Mouse (Mus musculus) common myeloid progenitor, adult 5-6 weeks (primary cell): ENCODE measurements at regions not wholly inside any gene's neighbourhood (a gene's known extent, or its start where the extent isn't known, plus 50 kb on each side); places are given as distances from the start of the nearest gene placed in this dataset.

Experiments
- ATAC-seq: replicated peaks from 2 replicates; pipeline ENCODE4 v1.8.0; 2016; ENCODE audit warnings: low read depth, mild to moderate bottlenecking, moderate TSS enrichment, inconsistent platforms; ENCODE audit not compliant: poor library complexity, severe bottlenecking

DNA sequence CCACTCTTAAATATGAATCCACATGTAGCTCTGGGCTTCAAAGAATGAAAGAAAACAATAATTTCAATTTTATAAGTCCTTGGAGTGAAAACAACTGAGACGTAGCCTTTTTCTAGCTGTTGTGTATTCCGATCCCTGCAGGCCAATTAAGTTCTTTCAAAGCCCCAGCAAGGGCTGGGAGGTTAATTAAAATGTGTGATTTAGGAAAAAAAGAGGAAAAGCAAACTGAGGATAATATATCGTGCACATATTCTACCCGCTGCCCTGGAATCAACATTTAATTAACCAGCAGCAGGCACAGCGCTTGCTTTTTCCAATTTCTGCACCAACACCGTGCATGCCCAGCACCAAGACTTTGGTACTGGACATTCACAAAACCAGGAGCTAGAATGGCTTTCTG is 167.0 kb downstream of the Nectin3 start:
- ATAC-seq, result no peak

- ATAC-seq, result no peak
Observed at GRCm38 (mm10) chr16:46299079-46299721, 144.3 kb upstream of the Gm4737 start.

DNA sequence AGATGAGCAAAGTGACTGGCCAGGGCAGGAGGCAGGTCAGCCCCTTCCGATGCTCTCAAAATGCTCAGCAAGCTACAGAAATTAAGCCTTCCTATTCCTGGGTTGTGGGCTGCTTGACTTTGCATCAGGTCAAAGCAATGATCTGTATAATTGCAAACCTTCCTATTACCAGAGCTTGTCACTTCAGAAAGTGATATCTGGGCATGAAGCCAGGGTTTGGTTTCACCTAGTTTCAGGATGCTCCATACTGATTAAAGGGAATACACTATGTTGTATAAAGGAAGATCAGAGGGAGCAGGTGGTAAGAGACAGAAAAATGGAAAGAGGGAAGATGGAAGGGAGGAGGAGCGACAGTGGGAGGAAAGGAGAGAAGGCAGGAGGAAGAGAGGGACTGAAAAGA is 142.3 kb upstream of the Gm4737 start:
- no peak for ATAC-seq

DNA sequence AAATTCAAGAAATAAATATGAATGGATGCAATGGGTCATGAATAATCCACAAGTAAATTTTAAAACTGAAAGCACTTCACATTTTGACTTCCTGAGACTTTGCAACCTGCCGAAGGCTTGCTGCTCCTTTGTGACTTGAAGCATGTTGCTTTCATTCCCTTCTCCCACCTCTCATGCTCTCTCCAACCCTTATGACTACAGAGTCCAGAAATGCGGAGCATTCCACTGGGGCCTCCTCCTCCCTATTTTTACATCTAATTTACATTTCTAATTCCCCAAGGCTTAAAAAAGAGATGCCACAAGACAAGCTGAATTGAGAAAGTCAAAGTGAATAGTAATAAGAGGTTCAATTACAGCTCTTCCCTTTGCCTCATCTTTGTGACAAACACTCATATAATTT is 141.5 kb upstream of the Gm4737 start:
- ATAC-seq, result no peak

DNA sequence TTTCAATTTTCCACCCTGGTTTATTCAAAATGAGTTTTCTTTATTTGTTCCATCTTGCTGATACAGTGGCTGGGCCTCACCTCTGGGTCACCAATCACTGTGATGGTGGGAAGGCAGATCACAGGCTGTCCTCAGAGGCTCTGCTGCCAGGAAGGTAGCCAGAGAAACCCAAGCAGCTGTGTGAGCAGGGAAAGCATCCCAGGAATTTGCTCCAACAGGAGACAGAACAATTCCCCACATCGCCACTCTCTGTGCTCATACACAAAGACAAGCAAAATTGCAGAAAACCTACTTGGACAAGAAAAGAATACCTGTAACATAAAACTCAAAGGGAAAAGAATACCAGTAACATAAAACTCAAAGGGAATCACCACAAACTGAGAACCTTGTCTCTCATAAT is 139.0 kb upstream of the Gm4737 start:
- ATAC-seq, result no peak

DNA sequence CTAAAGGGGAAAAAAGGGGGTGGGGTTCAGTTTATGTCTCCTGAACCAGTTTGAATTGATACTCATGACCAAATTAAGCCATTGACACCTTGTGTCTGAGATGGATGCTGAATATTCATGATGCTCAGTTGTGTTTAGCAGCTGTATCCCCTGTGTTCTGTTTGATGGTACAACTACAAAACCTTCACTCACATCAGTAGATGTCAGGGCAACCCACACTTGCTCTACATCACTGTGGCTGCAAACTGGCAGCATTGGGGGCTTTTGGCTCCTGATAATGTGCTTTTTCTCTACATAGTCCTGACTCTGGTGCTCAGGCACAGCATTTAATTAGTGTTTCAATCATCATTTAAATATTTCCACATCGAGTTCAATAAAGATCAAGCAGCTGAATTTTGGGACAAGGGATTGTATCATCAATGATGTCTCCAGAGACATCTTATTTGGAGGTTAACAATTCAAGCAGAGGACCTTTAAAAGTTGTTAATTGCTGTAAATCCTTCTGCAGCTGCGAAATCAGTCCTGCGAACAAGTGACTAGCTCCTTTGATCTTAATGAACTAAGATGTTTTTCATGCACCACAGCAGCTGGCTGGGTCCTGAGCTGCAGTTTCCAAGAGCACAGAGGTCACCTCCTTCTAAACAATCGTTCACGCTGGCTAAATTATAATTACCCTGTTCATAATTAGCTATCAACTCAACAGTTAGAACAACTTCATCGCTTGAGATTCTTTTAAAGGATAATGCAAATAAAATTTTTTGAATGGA is 136.4 kb upstream of the Gm4737 start:
- no peak for ATAC-seq

DNA sequence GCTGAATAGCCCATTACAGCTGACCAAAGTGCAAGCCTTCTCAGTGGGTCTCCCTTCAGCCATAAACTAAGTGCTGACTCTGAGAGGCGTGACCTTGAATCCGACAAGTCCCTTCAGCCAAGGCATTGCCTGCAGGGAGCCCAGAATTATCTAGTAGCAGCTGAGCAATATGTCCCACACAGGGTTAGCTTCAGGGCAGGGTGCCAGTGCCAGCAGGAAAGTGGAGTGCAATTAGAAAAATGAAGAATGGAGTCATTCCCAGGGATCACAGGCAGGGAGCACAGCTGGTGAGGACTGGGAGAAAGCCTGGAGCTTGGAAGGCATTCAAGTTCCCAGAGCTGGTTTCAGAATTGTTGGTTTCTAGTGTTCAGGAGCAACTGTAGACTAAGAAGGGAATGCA is 135.3 kb upstream of the Gm4737 start:
- no peak for ATAC-seq

DNA sequence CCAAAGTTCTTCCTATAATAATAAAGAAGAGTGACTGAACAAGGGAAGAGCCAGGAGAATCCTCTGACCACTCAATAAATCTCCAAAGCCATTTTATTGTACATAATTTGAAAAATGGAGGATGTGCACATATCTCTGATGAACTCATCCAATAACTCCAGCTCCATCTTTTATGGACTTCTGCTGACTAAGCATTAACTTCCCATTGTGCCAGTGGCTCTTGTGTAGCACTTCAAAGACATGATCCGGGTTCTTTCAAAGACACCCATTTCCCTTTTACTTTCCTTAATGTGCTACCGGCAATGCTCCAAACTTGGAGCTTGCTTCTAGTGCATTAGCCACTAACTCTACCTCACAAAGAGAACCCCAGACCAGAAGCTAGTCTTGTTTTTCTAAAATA is 112.7 kb upstream of the Gm4737 start:
- ATAC-seq, result no peak

GRCm38 (mm10) chr16:46251639-46252038 is 96.8 kb upstream of the Gm4737 start:
- no peak for ATAC-seq

DNA sequence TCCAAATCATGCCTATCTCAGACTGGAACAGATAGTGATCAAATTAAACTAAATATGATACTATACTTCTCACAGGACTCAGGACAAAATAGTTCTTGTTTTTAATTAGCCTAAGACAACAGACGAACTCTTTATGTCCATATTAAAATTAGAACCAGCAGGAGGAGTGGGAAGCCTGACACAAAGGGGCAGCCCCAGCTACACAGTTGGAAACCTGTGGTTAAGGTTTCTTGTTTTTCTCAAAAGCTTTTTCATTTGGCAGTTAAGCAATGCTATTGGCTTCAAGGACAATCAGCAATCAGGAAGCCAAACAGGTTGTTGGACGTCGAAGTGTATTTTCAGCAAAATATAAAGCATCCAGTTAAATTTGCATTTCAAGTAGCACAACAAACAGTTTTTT is 96.1 kb upstream of the Gm4737 start:
- ATAC-seq, result no peak

- ATAC-seq, result no peak
Observed at GRCm38 (mm10) chr16:46245598-46245997, 90.7 kb upstream of the Gm4737 start.

GRCm38 (mm10) chr16:46228744-46229143 is 73.9 kb upstream of the Gm4737 start:
- ATAC-seq, result no peak

DNA sequence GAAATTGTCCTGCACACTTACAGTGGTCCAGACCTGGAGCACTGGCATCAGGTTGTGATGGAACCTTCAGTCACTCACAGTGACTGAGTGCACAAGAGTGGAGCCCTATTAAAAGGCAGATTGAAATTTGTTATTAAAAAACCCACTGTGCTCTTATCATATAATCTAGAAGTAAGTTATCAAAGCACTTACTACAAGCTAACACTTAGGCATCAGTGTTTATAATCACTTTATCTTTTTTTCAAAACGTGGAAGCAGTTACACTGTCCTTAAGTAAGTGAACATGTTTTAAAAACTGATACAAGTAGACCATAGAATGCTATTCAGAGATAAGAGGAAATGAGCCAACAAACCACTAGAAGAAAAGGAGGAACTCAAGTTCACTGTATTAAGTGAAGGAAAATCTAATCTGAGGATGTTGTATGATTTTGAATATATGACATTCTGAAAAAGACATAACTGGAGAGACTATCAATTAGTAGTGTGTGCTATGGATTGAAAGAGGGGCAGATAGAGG is 68.3 kb upstream of the Gm4737 start:
- ATAC-seq, result peak; percentile 87

GRCm38 (mm10) chr16:46212504-46212903 is 57.6 kb upstream of the Gm4737 start:
- no peak for ATAC-seq

- no peak for ATAC-seq
Observed at GRCm38 (mm10) chr16:46211914-46212313, 57.0 kb upstream of the Gm4737 start.

GRCm38 (mm10) chr16:46205114-46205513 is 50.2 kb upstream of the Gm4737 start:
- no peak for ATAC-seq
